Mouse (Mus musculus): ENCODE measurements around the gene Spata48. TPM values are rescaled to one million over a fixed set of nuclear protein-coding genes. Genes with fewer than 3 reads are reported as not detected.

The Spata48 gene
- polyA plus RNA-seq, 1 experiment from 2014 or later, result 3.2 TPM

DNA sequence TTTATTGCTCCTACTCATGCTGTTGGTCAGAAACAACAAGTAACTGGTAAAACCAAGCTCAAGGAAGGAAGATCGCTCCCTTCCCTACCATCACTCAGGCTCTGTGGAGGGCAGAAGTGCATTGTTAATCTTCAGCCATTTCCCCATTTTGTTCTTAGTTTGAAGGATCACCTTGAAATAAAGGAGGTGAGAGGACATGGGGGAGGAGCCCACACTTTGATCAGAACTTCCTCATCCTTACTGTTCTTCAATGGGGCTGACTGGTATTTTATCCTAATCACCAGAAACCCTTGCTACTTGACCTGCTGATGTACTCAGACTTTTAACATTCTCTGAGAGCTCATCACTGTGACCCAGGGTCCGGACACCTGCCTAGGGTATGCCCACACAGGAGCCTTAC is 33.8 kb downstream of the Spata48 start:
- no peaks in the 10 kb centered on the region for H3K27me3 ChIP-seq (ENCODE audit: control insufficient read depth, insufficient read depth, low read length)
- H3K36me3 ChIP-seq (ENCODE audit: control insufficient read depth, insufficient read depth, low read length), result no peaks in the 10 kb centered on the region
- H3K27ac ChIP-seq (replicated peaks; ENCODE audit: low read depth, low read length), result no peak overlapping the region
- no peak for DNase-seq (ENCODE audit: low spot score)
- no peak overlapping the region for H3K4me2 ChIP-seq (ENCODE audit: low read depth, severe bottlenecking)
- no peak overlapping the region for H3K9ac ChIP-seq (ENCODE audit: low read length)
- H3K4me1 ChIP-seq (ENCODE audit: control insufficient read depth, insufficient read depth, low read length), result no peaks in the 10 kb centered on the region
- no peak for ATAC-seq (ENCODE audit: insufficient number of reproducible peaks, low FRiP score, low TSS enrichment, low read depth)
- WGBS, result 82% methylated on average over 2 of the region's 2 CpGs
- H3K4me3 ChIP-seq (ENCODE audit: low read depth, low read length), result no peak overlapping the region
- no peaks in the 10 kb centered on the region for H3K9me3 ChIP-seq (ENCODE audit: control insufficient read depth, low read length)

DNA sequence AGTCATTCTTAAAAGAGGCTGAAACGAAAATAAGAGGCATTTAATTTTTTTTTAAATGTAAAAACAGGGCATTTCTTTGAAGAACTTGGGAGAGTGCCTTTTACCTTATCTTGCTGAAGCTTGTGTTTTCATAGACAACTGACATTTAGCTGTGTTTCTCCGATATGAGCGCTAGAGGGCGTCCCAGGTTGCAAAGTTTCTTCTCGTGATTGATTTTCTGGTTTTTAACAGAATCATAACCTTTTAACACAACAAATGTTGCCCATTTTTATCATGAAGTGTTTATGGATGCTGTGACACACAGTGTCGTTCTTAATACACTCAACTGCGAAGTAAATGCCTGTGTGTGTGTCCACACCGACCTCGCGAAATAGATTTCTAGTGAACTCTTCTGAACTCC is 38.0 kb downstream of the Spata48 start:
- 22% methylated on average over 10 of the region's 10 CpGs for WGBS

GRCm38 (mm10) chr11:11506187-11506586 is 44.3 kb downstream of the Spata48 start:
- no peak for DNase-seq (ENCODE audit: low spot score)
- no peaks in the 10 kb centered on the region for H3K9me3 ChIP-seq (ENCODE audit: control insufficient read depth, low read length)

More for the DNA sequence above, 38.0 kb downstream of the Spata48 start:
- Histone ChIP-seq H3K4me2 (ENCODE audit: low read depth, severe bottlenecking) (no peak overlapping the region), H3K9me3 (ENCODE audit: control insufficient read depth, low read length) (no peaks in the 10 kb centered on the region), H3K36me3 (ENCODE audit: control insufficient read depth, insufficient read depth, low read length) (no peaks in the 10 kb centered on the region), H3K9ac (ENCODE audit: low read length) (no peak overlapping the region), H3K27ac (replicated peaks; ENCODE audit: low read depth, low read length) (no peak overlapping the region), H3K4me1 (ENCODE audit: control insufficient read depth, insufficient read depth, low read length) (no peaks in the 10 kb centered on the region), H3K27me3 (ENCODE audit: control insufficient read depth, insufficient read depth, low read length) (no peaks in the 10 kb centered on the region), H3K4me3 (ENCODE audit: low read depth, low read length) (no peak overlapping the region)
- DNase-seq (ENCODE audit: low spot score) (peak; percentile 42), ATAC-seq (ENCODE audit: insufficient number of reproducible peaks, low FRiP score, low TSS enrichment, low read depth) (no peak)

DNA sequence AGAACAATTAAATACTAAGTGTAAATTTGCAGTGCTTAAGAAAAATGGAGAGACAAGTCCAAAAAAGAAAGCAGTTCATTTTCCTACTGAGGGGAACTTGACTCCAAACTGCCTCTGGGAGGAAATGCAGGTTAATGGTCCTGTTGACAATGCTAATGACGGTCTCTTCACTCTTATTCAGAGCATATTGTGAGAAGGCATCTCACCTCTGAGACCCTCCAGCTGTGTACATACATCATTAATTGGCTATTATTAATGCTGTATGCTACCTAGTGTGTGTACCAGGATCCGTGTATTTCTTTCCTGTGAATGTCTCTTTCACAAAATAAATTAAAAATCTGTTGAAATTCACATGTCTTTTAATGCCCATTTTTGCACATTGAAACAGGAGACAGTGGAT is 47.5 kb downstream of the Spata48 start:
- Histone ChIP-seq H3K4me3 (ENCODE audit: low read depth, low read length) (no peak overlapping the region), H3K4me2 (ENCODE audit: low read depth, severe bottlenecking) (no peak overlapping the region), H3K27me3 (ENCODE audit: control insufficient read depth, insufficient read depth, low read length) (no peaks in the 10 kb centered on the region), H3K4me1 (ENCODE audit: control insufficient read depth, insufficient read depth, low read length) (no peaks in the 10 kb centered on the region), H3K36me3 (ENCODE audit: control insufficient read depth, insufficient read depth, low read length) (no peaks in the 10 kb centered on the region), H3K9ac (ENCODE audit: low read length) (no peak overlapping the region), H3K27ac (replicated peaks; ENCODE audit: low read depth, low read length) (no peak overlapping the region), H3K9me3 (ENCODE audit: control insufficient read depth, low read length) (no peaks in the 10 kb centered on the region)
- no peak for ATAC-seq (ENCODE audit: insufficient number of reproducible peaks, low FRiP score, low TSS enrichment, low read depth)
- 79% methylated on average over 2 of the region's 2 CpGs for WGBS
- no peak for DNase-seq (ENCODE audit: low spot score)

More at GRCm38 (mm10) chr11:11506187-11506586, 44.3 kb downstream of the Spata48 start:
- no peak for ATAC-seq (ENCODE audit: insufficient number of reproducible peaks, low FRiP score, low TSS enrichment, low read depth)
- Histone ChIP-seq H3K36me3 (ENCODE audit: control insufficient read depth, insufficient read depth, low read length) (no peaks in the 10 kb centered on the region), H3K4me3 (ENCODE audit: low read depth, low read length) (no peak overlapping the region), H3K4me1 (ENCODE audit: control insufficient read depth, insufficient read depth, low read length) (no peaks in the 10 kb centered on the region), H3K9ac (ENCODE audit: low read length) (no peak overlapping the region), H3K4me2 (ENCODE audit: low read depth, severe bottlenecking) (no peak overlapping the region), H3K27me3 (ENCODE audit: control insufficient read depth, insufficient read depth, low read length) (no peaks in the 10 kb centered on the region), H3K27ac (replicated peaks; ENCODE audit: low read depth, low read length) (no peak overlapping the region)
- WGBS, result 78% methylated on average over 2 of the region's 2 CpGs

- Histone ChIP-seq H3K27me3 (ENCODE audit: control insufficient read depth, insufficient read depth, low read length) (no peaks in the 10 kb centered on the region), H3K27ac (replicated peaks; ENCODE audit: low read depth, low read length) (no peak overlapping the region), H3K9ac (ENCODE audit: low read length) (no peak overlapping the region), H3K4me1 (ENCODE audit: control insufficient read depth, insufficient read depth, low read length) (no peaks in the 10 kb centered on the region), H3K36me3 (ENCODE audit: control insufficient read depth, insufficient read depth, low read length) (no peaks in the 10 kb centered on the region), H3K9me3 (ENCODE audit: control insufficient read depth, low read length) (no peaks in the 10 kb centered on the region), H3K4me2 (ENCODE audit: low read depth, severe bottlenecking) (no peak overlapping the region), H3K4me3 (ENCODE audit: low read depth, low read length) (no peak overlapping the region)
- WGBS, result 37% methylated on average over 2 of the region's 2 CpGs
- no peak for ATAC-seq (ENCODE audit: insufficient number of reproducible peaks, low FRiP score, low TSS enrichment, low read depth)
- DNase-seq (ENCODE audit: low spot score), result no peak
Measured at GRCm38 (mm10) chr11:11512056-11512455, 50.2 kb downstream of the Spata48 start.

DNA sequence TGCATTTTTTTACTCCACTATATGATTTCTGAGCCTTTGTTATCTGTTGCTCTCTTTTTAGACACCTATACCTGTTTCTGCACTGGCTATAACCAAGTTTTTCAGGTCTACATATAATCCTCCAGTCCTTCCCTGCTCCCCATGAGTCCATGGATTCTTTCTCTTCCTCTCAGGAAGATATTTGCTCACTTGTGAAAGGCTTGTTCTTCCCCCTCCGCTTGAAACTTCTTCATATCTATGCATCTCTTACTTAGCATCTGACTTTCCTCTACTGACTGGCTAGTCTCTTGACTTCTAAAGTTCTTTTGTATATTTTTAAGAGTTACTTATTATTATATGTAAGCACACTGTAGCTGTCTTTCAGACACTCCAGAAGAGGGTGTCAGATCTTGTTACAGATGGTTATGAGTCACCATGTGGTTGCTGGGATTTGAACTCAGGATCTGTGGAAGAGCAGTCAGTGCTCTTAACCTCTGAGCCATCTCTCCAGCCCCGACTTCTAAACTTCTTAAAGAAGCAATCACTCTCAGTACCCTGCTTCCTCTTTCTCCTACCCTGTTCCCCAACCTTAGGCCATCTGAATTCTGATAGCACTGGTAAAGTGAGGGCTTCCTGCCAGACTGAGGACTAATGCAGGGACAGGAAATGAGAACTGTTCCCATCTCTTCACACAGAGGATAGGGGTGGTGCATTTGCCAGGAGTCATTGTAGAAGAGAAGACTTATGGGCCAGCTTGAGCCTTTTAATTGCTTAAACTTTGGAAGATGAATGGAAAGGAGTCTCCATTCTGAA is 51.3 kb downstream of the Spata48 start:
- H3K4me3 ChIP-seq (ENCODE audit: low read depth, low read length), result no peak overlapping the region
- WGBS, result 67% methylated on average over 2 of the region's 2 CpGs
- no peaks in the 10 kb centered on the region for H3K27me3 ChIP-seq (ENCODE audit: control insufficient read depth, insufficient read depth, low read length)
- no peaks in the 10 kb centered on the region for H3K36me3 ChIP-seq (ENCODE audit: control insufficient read depth, insufficient read depth, low read length)
- no peak overlapping the region for H3K27ac ChIP-seq (replicated peaks; ENCODE audit: low read depth, low read length)
- H3K9me3 ChIP-seq (ENCODE audit: control insufficient read depth, low read length), result no peaks in the 10 kb centered on the region
- H3K4me2 ChIP-seq (ENCODE audit: low read depth, severe bottlenecking), result no peak overlapping the region
- DNase-seq (ENCODE audit: low spot score) (no peak), ATAC-seq (ENCODE audit: insufficient number of reproducible peaks, low FRiP score, low TSS enrichment, low read depth) (no peak)
- H3K9ac ChIP-seq (ENCODE audit: low read length), result no peak overlapping the region
- H3K4me1 ChIP-seq (ENCODE audit: control insufficient read depth, insufficient read depth, low read length), result no peaks in the 10 kb centered on the region

GRCm38 (mm10) chr11:11514920-11515319 is 53.0 kb downstream of the Spata48 start:
- H3K27ac ChIP-seq (replicated peaks; ENCODE audit: low read depth, low read length), result no peak overlapping the region

DNA sequence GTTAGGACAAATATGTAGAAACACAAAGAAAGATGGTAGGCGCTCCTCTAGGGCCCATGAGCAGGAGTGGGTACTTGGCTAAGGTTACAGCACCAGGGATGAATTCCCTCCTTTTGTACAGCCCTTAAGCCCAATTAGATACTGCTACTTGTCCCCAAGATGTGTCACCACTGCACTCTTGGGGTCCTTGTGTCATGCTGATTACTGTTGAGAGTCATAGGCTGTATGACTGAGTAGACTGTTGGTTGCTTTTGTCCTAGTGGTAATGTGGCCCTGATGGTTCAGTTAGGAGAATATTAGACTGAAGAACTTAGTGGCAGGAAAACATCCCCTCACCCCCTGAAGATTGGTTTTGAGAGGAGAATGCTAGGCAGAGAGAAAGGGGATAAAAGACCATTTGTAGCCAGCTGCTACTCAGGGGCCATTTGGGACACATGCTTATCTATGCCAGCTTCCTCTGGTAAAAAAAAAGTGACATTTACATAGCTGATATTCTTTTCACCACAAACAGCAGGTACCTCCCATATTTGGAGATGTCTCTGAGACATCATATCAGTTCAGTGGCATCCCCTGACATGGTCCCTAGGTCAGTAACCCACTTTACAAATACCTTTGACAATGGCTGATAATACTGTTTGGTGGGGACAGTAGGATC is 56.0 kb downstream of the Spata48 start:
- DNase-seq (ENCODE audit: low spot score), result no peak
- ATAC-seq (ENCODE audit: insufficient number of reproducible peaks, low FRiP score, low TSS enrichment, low read depth), result no peak
- H3K27ac ChIP-seq (replicated peaks; ENCODE audit: low read depth, low read length), result no peak overlapping the region
- no peak overlapping the region for H3K4me3 ChIP-seq (ENCODE audit: low read depth, low read length)
- no peak overlapping the region for H3K4me2 ChIP-seq (ENCODE audit: low read depth, severe bottlenecking)
- H3K27me3 ChIP-seq (ENCODE audit: control insufficient read depth, insufficient read depth, low read length), result no peaks in the 10 kb centered on the region
- no peaks in the 10 kb centered on the region for H3K36me3 ChIP-seq (ENCODE audit: control insufficient read depth, insufficient read depth, low read length)
- no peak overlapping the region for H3K9ac ChIP-seq (ENCODE audit: low read length)
- H3K4me1 ChIP-seq (ENCODE audit: control insufficient read depth, insufficient read depth, low read length), result no peaks in the 10 kb centered on the region
- WGBS, result 91% methylated on average over 1 of the region's 1 CpGs
- H3K9me3 ChIP-seq (ENCODE audit: control insufficient read depth, low read length), result no peaks in the 10 kb centered on the region

More at GRCm38 (mm10) chr11:11514920-11515319, 53.0 kb downstream of the Spata48 start:
- Histone ChIP-seq H3K9ac (ENCODE audit: low read length) (no peak overlapping the region), H3K4me2 (ENCODE audit: low read depth, severe bottlenecking) (no peak overlapping the region), H3K4me1 (ENCODE audit: control insufficient read depth, insufficient read depth, low read length) (no peaks in the 10 kb centered on the region), H3K4me3 (ENCODE audit: low read depth, low read length) (no peak overlapping the region), H3K36me3 (ENCODE audit: control insufficient read depth, insufficient read depth, low read length) (no peaks in the 10 kb centered on the region), H3K9me3 (ENCODE audit: control insufficient read depth, low read length) (no peaks in the 10 kb centered on the region), H3K27me3 (ENCODE audit: control insufficient read depth, insufficient read depth, low read length) (no peaks in the 10 kb centered on the region)
- DNase-seq (ENCODE audit: low spot score), result no peak
- no peak for ATAC-seq (ENCODE audit: insufficient number of reproducible peaks, low FRiP score, low TSS enrichment, low read depth)
- 94% methylated on average over 4 of the region's 4 CpGs for WGBS

Data from limb, embryonic 11.5 days (tissue).